Mouse (Mus musculus) brain, adult 2 months (tissue): ENCODE measurements around the gene Map2.

Source experiments
- DNase-seq: peaks from one replicate; pipeline ENCODE4 v3.0.0; 2011; ENCODE audit warnings: low read depth, low spot score

Map2 gene

GRCm38 (mm10) chr1:66386751-66387452 lies 211.8 kb downstream of the Map2 start:
- peak; percentile 94 for DNase-seq

DNA sequence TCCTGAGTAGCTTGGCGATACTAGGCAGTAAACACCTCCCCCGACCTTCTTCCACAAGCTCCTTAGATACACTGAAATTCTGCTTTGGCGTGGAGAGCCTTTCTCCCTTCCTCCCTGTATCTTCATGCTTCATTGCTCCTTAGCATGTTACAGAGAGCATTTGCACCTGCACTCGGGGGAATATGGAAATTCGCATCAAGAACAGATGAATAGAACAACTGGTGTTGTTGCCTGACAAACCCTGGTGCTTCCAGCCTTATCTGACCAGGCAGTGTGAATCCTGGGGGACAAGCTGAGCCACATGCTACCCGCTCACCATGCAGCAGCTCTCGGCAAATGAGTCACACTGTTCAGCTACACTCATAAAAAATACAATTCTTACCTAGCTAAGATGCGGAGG lies 213.5 kb downstream of the Map2 start:
- DNase-seq: peak; percentile 87

DNA sequence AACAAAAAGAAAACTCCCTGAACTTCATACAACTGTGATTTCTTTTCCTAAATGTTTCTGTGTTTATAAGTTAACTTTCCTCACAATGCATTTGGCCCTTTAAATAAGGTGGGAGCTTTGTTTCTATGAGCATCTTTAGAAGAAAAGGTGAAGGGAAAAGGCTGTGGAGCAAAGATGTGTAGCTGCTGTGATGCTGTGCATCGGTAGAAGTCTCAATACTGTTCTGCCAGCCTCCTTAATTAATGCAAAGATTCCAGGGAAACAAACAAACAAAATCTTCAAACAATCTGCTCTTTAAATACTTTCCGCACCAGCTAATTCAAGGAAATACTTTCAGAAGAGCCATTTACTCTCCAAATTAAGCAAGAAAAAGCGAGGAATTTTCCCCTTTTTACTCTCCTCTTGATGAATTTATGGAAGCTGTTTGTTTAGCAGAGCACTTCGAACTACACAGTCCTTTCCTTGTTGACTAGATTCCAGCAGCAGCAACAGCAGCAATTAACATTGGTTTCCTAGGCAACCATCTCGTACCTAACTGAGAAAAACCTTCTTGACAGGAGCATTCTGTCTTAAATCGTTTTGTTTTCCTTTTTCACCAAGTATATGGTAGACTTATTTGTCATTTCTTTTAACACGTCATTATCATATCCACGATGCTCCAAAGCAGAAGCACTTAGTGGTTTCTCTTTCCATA lies 220.0 kb downstream of the Map2 start:
- peak; percentile 69 for DNase-seq

DNA sequence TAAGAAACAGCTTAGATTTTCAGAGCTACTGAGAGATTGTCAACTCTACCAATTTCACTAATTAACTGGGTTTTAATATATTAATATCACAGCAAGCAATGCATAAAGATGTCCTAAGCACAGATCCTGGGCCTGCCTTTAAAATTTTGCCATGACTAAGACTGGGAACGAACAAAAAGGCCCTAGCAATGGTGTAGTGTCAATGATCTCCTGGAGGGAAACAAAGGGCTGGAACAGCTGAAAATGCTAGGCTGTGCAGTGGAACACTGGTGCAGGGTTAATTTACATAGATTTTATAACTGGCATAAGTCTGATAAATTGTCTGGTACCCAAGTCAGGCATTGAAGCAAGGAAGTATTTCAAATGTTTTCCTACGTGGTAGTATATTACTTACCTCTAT lies 220.8 kb downstream of the Map2 start:
- DNase-seq: no peak

DNA sequence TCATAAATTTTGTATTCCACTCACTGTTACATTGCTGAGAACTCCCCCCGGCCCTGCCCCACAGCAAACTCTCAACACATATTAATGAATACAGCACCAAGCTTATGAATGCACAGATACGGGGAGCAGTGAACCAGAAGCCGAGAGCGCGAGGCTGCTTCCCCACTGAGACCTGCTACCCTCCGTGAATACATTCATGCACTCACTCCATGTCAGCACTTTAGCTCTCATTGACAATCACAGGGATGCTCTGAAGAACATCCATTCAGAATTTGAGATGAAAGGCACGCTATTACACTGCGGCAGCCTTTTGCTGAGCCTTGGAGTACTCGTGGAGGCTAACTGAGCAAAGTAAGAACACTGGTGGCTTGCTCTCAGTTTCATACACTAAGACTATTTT lies 226.8 kb downstream of the Map2 start:
- peak; percentile 30 for DNase-seq

DNA sequence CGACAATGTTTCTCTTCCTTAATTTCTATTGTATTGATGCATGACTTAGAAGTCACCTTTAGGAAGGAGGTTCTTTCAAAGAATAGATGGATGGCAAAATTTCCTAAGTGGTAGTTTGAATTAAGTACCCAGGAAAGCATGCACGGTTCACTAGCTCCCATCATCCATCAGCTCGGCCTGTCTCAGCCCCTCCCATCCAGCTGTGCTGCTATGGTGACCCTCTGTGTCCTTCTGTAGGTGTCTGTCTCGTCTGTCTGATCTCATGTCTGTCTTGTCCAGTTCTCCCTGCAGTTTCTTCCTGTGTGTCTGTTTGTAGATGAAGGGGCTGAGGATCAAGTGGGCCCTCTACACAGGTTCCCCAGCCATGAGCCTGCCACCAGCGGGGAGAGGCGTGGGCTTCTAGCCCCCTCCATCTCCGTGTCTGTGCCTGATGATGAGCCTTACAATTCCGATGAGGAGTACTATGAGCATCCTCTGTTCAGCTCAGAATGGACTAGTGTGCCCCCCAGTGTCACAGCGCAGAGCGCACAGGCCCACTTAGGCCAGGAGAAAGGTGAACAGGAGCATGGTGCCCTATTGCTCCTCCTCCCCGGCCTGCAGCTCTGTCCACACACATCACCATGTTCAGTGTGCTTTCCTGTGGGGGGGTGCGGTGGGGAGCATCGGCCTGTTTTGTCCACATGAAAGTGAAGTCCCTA lies 232.3 kb downstream of the Map2 start:
- peak; percentile 27 for DNase-seq

- peak; percentile 52 for DNase-seq
These were observed 243.3 kb downstream of the Map2 start for GRCm38 (mm10) chr1:66418360-66418759.

- DNase-seq: peak; percentile 47
These were observed 251.0 kb downstream of the Map2 start for GRCm38 (mm10) chr1:66426073-66426472.

- DNase-seq: no peak
These were observed 255.9 kb downstream of the Map2 start for GRCm38 (mm10) chr1:66430962-66431361.

GRCm38 (mm10) chr1:66431472-66431871 lies 256.4 kb downstream of the Map2 start:
- peak; percentile 66 for DNase-seq

DNA sequence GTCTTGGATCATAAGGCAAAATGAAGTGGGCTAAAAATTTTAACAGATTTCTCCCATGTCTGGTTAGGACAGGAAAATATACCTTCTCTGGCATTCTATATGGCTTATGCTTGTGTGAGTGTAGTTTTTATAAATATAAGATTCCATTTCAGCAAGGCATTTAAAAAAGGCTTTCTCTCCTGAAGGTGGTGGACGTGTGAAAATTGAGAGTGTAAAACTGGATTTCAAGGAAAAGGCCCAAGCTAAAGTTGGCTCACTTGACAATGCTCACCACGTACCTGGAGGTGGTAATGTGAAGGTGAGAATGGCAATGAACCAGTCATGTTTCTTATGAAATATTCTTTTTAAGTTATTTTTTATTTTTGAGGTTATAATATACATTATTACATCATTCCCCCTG lies 263.0 kb downstream of the Map2 start:
- peak; percentile 55 for DNase-seq

- no peak for DNase-seq
These were observed 267.8 kb downstream of the Map2 start for GRCm38 (mm10) chr1:66442922-66443321.

DNA sequence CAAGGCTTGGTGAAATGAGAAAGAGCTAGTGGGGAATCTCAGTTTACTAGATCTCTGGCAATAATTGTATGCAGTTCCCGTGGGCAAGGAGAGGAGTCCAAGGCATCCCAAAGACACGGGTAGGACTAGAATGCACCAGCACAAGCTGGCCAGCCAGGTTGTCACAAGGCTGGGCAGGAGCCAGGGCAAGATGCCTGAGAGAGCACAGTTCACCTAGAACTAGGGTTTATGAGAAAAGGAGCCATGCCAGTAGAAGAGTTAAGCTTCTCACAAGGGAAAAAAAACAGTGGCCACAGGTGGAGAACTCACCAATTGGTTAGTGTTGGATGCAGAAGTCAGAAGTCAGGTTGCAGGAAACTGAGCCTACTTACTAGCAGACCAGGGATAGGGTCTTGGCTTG lies 274.4 kb downstream of the Map2 start:
- DNase-seq: peak; percentile 37

GRCm38 (mm10) chr1:66456580-66456979 lies 281.5 kb downstream of the Map2 start:
- no peak for DNase-seq

- DNase-seq: peak; percentile 70
These were observed 282.7 kb downstream of the Map2 start for GRCm38 (mm10) chr1:66457747-66458146.

GRCm38 (mm10) chr1:66459394-66459793 lies 284.3 kb downstream of the Map2 start:
- DNase-seq: no peak

- DNase-seq: peak; percentile 53
These were observed 285.8 kb downstream of the Map2 start for GRCm38 (mm10) chr1:66460850-66461249.

DNA sequence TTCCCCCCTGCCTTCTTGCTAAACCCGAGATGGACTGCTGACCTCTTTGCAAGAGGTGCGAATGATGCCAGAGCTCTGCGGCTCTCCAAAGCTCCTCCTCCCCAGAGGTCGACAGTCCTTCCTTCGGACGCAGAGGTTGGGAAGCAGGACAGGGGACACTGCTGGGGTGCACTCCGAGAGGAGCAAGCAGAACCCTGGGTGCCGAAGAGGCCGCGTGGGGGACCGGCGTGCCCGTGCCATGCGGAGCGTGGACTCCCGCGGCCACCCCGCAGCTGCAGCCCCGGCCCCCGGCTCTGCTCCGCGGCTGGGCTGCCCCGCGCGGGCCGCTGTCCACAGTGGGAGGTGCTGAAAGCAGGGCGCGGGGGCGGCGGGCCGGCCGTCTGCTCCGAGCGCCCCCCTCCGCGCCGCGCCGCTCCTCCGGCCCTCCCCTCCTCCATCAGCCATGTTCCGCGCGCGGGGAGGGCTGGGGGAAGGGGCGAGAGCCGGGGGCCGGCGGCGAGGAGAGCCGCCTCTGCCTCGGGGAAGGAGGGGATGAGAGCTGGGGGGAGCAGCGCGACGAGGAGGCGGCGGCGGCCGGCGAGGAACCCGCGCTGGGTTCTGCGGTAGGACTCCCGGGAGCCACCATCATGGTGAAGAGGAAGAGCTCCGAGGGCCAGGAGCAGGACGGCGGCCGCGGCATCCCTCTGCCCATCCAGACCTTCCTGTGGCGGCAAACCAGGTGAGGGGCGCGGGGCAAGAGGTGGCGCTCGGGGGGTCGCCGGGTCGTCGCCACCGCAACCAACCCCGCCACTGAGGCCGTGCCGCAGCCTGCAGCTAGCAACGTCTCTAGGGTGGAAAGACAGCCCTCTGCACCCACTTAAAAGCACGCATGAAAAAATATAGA lies 293.0 kb downstream of the Map2 start, which contains the start of gene Unc80:
Gene Unc80, plus strand, starts transcription at position 547 of the 883 bp plus-strand sequence.
- DNase-seq: peak; percentile 87

GRCm38 (mm10) chr1:66468704-66469020 lies 293.6 kb downstream of the Map2 start:
- DNase-seq: peak; percentile 85

DNA sequence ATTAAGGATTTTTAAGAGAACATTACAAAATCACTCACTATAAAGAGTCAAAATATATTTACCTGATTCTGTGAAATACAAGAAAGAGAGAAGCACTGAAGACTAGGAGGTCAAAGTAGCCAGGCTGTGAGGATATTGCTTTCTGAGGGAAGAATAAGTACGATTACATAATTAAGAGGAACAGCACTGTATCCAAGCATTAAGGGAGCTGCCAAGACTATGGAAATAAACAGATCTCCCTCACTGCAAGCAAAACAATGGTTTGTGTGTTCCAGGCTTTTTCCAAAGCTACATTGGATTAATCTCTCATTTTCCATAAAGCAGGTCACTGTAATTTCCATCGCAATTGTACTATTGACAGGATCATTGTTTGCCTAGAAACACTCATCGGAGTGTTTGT lies 307.7 kb downstream of the Map2 start:
- DNase-seq: peak; percentile 53
